Mouse (Mus musculus) forebrain, embryonic 13.5 days (tissue): ENCODE measurements at regions not wholly inside any gene's neighbourhood (a gene's known extent, or its start where the extent isn't known, plus 50 kb on each side); places are given as distances from the start of the nearest gene placed in this dataset.

Experiments
- ATAC-seq: fragments of 200-750 bp; cut with Nextera tagmentation; 2 replicates; pipeline ENCODE4 v1.8.0; 2017
- H3K27ac ChIP-seq: fragments of 300-500 bp; sonication (generic); 2 replicates; pipeline ENCODE4 v1.5.1; 2015; ENCODE audit warnings: inconsistent platforms, mild to moderate bottlenecking, moderate library complexity
- H3K27me3 ChIP-seq: fragments of 300-500 bp; sonication (generic); 2 replicates; pipeline ENCODE4 v1.6.1; 2015; ENCODE audit warnings: mild to moderate bottlenecking, inconsistent platforms
- H3K36me3 ChIP-seq: fragments of 300-500 bp; sonication (generic); 2 replicates; pipeline ENCODE4 v1.6.1; 2015; ENCODE audit warnings: mild to moderate bottlenecking, inconsistent platforms; ENCODE audit not compliant: poor library complexity, severe bottlenecking
- H3K4me1 ChIP-seq: fragments of 300-500 bp; sonication (generic); 2 replicates; pipeline ENCODE4 v1.6.1; 2015; ENCODE audit warnings: inconsistent platforms
- H3K4me2 ChIP-seq: fragments of 300-500 bp; sonication (generic); 2 replicates; pipeline ENCODE4 v1.6.1; 2015; ENCODE audit warnings: inconsistent platforms, mild to moderate bottlenecking, moderate library complexity
- H3K4me3 ChIP-seq: fragments of 300-500 bp; sonication (generic); 2 replicates; pipeline ENCODE4 v1.5.1; 2015; ENCODE audit warnings: mild to moderate bottlenecking, inconsistent platforms
- H3K9ac ChIP-seq: fragments of 300-500 bp; sonication (generic); 2 replicates; pipeline ENCODE4 v1.6.1; 2015; ENCODE audit warnings: mild to moderate bottlenecking, inconsistent platforms
- H3K9me3 ChIP-seq: fragments of 300-500 bp; sonication (generic); replicated peaks from 2 replicates; pipeline ENCODE4 v1.6.1; 2016; ENCODE audit warnings: inconsistent platforms
- WGBS: fragments of 180-500 bp; shearing (Covaris S2); methylation state at CpG from one replicate; pipeline ENCODE4 v1.1.7; 2015; 5-methylcytosine and 5-hydroxymethylcytosine counted together

DNA sequence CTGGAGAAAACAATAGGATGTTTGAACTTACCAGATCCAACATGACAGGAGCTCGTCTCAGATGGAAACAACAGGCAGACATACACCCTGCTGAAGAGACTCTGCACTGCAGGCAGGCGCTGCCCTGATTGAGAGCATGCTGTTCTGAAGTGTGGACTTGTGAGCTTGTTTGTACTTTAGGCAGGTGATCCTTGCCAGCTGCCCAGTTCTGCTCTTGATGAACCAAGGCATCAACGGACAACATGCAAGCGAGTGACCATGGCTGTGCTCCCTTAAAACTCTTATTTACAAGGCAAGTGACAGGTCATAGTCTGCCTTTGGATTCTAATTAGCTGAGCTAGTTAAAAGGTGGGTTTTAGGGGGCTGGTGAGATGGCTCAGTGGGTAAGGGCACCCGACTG, 109.3 kb downstream of the Sall1 start:
- 93% methylated on average over 5 of the region's 5 CpGs for WGBS
- Histone ChIP-seq H3K4me1 (peaks cover 9% of the 10 kb centered on the region), H3K4me2 (no peak overlapping the region), H3K4me3 (no peak overlapping the region), H3K9ac (no peak overlapping the region), H3K36me3 (no peaks in the 10 kb centered on the region), H3K9me3 (no peaks in the 10 kb centered on the region), H3K27ac (no peak overlapping the region), H3K27me3 (no peaks in the 10 kb centered on the region)
- ATAC-seq = no peak

DNA sequence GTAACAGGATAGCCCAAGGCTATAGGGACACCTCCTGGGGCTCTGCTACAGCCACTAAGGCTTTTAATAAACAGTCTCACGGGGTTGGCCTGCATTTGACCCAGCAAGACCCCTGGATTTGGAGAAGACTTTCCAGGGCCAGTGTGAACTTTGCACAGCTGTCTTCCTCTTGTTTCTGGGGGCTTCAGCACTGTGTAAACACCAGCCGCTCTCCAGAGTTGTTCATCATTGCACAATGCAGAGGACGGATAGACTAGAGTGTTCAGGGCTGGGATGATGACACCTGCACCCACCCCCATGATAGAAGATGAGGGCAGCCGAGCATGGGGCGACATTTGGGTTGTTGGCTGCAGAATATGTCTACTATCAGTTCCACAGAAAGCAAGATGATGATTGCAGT, 112.9 kb downstream of the Sall1 start:
- H3K9me3 ChIP-seq = no peaks in the 10 kb centered on the region
- no peaks in the 10 kb centered on the region for H3K36me3 ChIP-seq
- H3K9ac ChIP-seq = no peak overlapping the region
- no peak overlapping the region for H3K27ac ChIP-seq
- no peak overlapping the region for H3K4me2 ChIP-seq
- no peaks in the 10 kb centered on the region for H3K27me3 ChIP-seq
- H3K4me1 ChIP-seq = peaks cover 15% of the 10 kb centered on the region
- no peak overlapping the region for H3K4me3 ChIP-seq
- no peak for ATAC-seq
- WGBS = 88% methylated on average over 5 of the region's 5 CpGs

DNA sequence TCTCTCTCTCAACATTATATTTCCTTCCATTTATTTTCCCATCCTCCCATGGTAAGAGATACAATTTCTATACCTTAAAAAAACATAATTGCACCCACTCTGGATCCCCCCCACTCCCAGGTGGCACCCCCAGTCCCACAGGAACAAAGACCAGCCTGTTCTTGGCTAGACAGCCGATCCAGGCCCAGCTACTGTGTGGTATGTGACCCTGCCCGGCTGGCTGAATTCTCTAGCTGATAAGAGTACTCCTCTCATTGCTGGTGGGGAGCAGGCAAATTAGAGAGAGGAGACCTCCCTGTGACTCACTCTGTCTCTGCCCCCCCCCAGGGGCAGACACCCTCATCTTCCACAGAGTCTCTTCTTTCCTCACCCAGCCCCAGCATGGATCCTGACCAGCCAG, 113.6 kb downstream of the Sall1 start:
- H3K27me3 ChIP-seq = no peaks in the 10 kb centered on the region
- H3K4me1 ChIP-seq = peaks cover 15% of the 10 kb centered on the region
- no peaks in the 10 kb centered on the region for H3K36me3 ChIP-seq
- no peak for ATAC-seq
- 75% methylated on average over 2 of the region's 2 CpGs for WGBS
- H3K9ac ChIP-seq = no peak overlapping the region
- H3K4me3 ChIP-seq = no peak overlapping the region
- no peaks in the 10 kb centered on the region for H3K9me3 ChIP-seq
- no peak overlapping the region for H3K4me2 ChIP-seq
- no peak overlapping the region for H3K27ac ChIP-seq

DNA sequence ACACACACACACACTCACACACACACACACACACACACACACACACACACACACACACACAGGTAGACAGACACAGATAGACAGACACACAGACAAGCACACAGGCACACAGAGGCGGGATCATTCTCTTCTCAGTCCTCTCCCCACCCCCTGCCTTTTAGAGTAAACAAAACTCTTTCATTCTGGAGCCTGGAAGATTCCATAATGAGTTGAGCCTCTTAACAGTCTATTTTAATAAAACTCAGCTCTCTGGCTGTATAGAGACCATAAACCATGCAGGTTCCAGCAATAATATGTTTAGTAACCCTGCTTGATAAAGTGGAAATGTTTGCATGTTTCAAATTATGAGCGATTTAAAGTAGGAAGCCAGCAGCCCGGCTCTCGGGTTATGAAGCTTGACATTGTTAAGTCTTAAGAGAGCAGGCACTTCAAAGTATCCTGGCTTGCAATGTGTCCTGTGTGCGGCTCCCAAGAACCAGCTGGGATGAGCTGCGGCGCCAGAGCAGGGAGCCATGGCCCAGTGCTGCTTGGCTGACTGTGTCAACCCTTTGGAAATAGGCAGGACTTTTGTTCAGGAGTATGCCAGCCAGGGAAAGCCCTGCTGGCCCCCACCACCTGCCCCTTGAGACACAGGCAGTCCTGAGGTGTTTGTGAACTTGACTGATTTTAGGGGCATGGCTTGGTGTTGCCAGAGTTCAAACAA, 115.1 kb downstream of the Sall1 start:
- Histone ChIP-seq H3K27ac (no peak overlapping the region; the same call in 1 of the 2 replicates), H3K4me1 (peaks cover 15% of the 10 kb centered on the region), H3K4me2 (no peak overlapping the region), H3K36me3 (no peaks in the 10 kb centered on the region), H3K9me3 (no peaks in the 10 kb centered on the region), H3K4me3 (no peak overlapping the region), H3K9ac (no peak overlapping the region), H3K27me3 (no peaks in the 10 kb centered on the region)
- WGBS = 37% methylated on average over 7 of the region's 7 CpGs
- no peak for ATAC-seq

DNA sequence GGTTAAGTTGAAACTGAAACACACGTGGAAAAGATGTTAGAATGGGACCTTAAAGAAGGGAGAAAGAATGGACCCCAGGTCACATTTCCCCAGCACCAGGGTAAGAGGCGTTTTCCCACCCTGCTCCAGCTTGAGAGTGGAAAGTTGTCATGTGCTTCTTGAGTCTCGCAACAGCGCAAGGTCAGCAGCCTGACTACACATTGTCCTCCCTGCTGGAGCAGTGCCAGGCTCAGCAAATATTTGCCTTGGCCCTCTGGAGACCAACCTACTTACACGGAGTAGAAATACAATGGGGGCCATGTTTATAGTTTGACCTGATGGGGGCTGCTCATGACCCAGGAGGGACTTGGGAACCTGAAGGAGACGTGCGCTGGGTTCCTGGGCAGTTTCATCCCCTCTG, 121.1 kb downstream of the Sall1 start:
- no peaks in the 10 kb centered on the region for H3K9me3 ChIP-seq
- H3K4me3 ChIP-seq = no peak overlapping the region
- no peak overlapping the region for H3K4me2 ChIP-seq
- H3K27me3 ChIP-seq = no peaks in the 10 kb centered on the region
- no peaks in the 10 kb centered on the region for H3K36me3 ChIP-seq
- ATAC-seq = no peak
- WGBS = 72% methylated on average over 7 of the region's 7 CpGs
- H3K27ac ChIP-seq = no peak overlapping the region
- no peak overlapping the region for H3K9ac ChIP-seq
- H3K4me1 ChIP-seq = 0 out of 2 replicates have a peak, but pooled peaks cover 2% of the 10 kb centered on the region

DNA sequence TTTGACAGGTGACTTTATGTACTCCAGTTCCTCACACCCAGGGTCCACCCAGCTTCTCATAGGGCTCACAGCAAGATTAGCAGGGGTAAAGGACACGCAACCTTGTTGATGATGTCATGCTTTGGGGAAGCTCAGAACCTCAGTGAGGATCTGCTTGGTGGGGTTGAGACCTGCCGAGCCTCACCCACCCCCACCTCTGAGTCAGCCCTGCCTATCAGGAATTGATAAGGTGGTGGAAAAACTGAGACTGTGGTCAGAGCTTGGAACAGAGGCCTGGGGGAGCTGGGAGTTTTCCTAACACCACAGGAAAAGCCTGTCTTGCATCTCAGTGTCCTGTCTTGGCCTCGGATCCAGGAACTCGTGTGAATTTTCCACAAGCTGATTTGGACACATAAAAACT, 122.0 kb downstream of the Sall1 start:
- 90% methylated on average over 4 of the region's 4 CpGs for WGBS
- ATAC-seq = no peak
- Histone ChIP-seq H3K9ac (no peak overlapping the region), H3K4me2 (no peak overlapping the region), H3K36me3 (no peaks in the 10 kb centered on the region), H3K27me3 (no peaks in the 10 kb centered on the region), H3K4me1 (peaks cover 8% of the 10 kb centered on the region; the same call in 1 of the 2 replicates), H3K4me3 (no peak overlapping the region), H3K9me3 (no peaks in the 10 kb centered on the region), H3K27ac (no peak overlapping the region)

DNA sequence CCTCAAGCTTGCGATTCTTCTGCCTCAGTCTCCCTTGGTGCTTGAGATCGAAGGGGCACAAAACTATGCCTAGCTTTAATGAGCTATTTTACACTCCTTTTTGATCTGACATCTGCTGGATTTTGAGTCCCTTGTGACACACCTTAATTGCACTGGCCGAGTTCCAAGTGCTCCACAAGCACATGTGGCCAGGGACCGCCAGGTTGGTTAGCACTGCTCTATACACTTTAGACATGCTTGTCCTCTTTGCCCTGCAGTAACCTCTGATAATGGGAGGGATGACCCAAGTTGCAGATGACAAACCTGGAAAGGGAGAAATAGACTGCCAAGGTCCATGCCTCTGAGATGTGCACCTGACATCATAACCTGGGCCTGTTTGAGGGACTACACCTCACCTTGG, 124.7 kb downstream of the Sall1 start:
- Histone ChIP-seq H3K9me3 (no peaks in the 10 kb centered on the region), H3K4me1 (peaks cover 8% of the 10 kb centered on the region; the same call in 1 of the 2 replicates), H3K27ac (no peak overlapping the region), H3K27me3 (no peaks in the 10 kb centered on the region), H3K4me3 (no peak overlapping the region), H3K36me3 (no peaks in the 10 kb centered on the region), H3K4me2 (no peak overlapping the region), H3K9ac (no peak overlapping the region)
- WGBS = 68% methylated on average over 4 of the region's 4 CpGs
- no peak for ATAC-seq

DNA sequence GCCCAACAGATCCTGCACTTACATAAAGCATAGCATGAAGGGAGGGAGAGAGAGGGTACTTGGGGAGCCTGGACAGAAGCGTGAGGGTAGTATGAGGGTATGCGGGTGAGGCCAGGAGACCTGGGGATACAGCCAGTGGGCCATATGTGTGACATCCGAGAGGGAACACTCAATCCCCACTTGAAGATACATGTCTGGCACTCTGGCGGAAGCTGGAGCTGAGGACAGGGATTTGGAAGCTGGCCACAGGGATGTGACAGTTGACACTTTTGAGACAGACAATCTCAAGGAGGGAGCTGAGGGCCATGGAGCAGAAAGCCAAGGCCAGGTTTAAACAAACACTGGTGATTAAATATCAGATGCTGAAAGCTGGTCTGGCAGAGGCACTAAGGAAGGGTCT, 127.9 kb downstream of the Sall1 start:
- no peak for ATAC-seq
- no peaks in the 10 kb centered on the region for H3K27me3 ChIP-seq
- no peak overlapping the region for H3K4me2 ChIP-seq
- H3K27ac ChIP-seq = no peak overlapping the region
- 86% methylated on average over 4 of the region's 4 CpGs for WGBS
- no peaks in the 10 kb centered on the region for H3K36me3 ChIP-seq
- no peak overlapping the region for H3K4me3 ChIP-seq
- H3K4me1 ChIP-seq = peaks cover 8% of the 10 kb centered on the region; the same call in 1 of the 2 replicates
- H3K9me3 ChIP-seq = no peaks in the 10 kb centered on the region
- H3K9ac ChIP-seq = no peak overlapping the region

DNA sequence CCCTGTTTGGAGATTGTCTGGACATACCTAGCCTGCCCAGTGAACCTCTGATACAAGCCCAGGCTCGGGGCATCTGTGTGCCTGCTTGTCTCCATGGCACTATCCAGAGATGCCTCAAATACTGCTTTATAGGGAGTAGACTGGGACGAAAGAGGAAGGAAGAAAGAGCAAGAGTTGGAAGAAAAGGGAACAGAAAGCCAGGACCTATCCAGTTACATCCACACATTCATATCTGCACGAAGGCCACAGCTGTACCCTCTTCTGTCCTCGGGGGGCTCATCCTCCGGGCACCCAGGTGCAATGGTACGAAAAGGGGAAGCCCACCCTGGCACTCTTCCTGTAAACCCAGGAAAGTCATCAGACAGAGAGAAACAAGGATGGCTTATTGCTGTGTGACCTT, 129.3 kb downstream of the Sall1 start:
- no peak overlapping the region for H3K4me3 ChIP-seq
- ATAC-seq = no peak
- WGBS = 91% methylated on average over 6 of the region's 6 CpGs

DNA sequence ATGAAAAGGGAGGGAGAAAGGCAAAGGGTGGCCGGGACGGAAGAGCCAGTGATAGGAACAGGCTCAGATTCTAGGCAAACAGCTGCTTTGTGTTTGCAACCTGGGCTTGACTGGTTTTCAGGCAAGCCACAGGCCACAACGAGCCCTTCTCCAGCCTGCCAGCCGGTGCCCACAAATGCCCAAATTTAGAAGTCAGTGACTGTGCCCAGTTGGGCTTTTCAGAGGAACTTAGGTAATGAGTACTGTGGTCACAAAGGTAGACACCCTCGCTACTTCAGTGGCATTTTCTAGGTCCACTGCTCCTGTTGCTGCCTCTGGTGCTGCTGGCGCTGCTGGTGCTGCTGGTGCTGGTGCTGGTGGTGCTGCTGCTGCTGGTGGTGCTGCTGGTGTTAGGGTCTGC, 129.8 kb downstream of the Sall1 start:
- H3K4me3 ChIP-seq = no peak overlapping the region
- no peak for ATAC-seq
- WGBS = 69% methylated on average over 6 of the region's 6 CpGs
- H3K27ac ChIP-seq = no peak overlapping the region
- H3K36me3 ChIP-seq = no peaks in the 10 kb centered on the region
- no peak overlapping the region for H3K9ac ChIP-seq
- H3K4me1 ChIP-seq = peaks cover 6% of the 10 kb centered on the region; the same call in 1 of the 2 replicates
- H3K27me3 ChIP-seq = no peaks in the 10 kb centered on the region
- no peaks in the 10 kb centered on the region for H3K9me3 ChIP-seq
- H3K4me2 ChIP-seq = no peak overlapping the region

More for the DNA sequence above, 129.3 kb downstream of the Sall1 start:
- H3K4me2 ChIP-seq = no peak overlapping the region
- peaks cover 8% of the 10 kb centered on the region; the same call in 1 of the 2 replicates for H3K4me1 ChIP-seq
- no peaks in the 10 kb centered on the region for H3K9me3 ChIP-seq
- H3K27ac ChIP-seq = no peak overlapping the region
- H3K9ac ChIP-seq = no peak overlapping the region
- H3K36me3 ChIP-seq = no peaks in the 10 kb centered on the region
- H3K27me3 ChIP-seq = no peaks in the 10 kb centered on the region

DNA sequence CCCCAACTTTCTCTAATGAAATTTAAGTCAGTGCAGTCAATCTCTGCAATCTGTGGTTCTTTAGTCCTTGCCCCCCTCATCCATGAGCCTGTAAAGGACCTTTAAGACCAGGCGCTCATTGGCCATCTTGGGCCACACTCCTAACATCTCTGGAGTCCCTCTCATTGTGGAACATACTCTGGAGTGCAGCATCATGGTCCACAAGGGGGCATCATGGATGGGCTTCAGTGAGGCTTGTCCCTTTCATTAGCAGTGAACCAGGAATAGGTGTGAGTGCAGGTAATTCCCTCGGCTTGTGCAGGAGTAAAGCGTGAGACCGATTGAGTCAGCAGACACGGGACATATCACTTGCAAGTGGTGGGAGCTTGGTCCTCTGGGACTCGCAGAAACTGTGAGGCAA, 137.7 kb downstream of the Sall1 start:
- H3K9me3 ChIP-seq = no peaks in the 10 kb centered on the region
- ATAC-seq = no peak
- no peaks in the 10 kb centered on the region for H3K36me3 ChIP-seq
- H3K4me3 ChIP-seq = no peak overlapping the region
- H3K9ac ChIP-seq = no peak overlapping the region
- no peaks in the 10 kb centered on the region for H3K27me3 ChIP-seq
- WGBS = 87% methylated on average over 6 of the region's 6 CpGs
- no peak overlapping the region for H3K4me2 ChIP-seq
- H3K27ac ChIP-seq = no peak overlapping the region
- no peaks in the 10 kb centered on the region for H3K4me1 ChIP-seq

DNA sequence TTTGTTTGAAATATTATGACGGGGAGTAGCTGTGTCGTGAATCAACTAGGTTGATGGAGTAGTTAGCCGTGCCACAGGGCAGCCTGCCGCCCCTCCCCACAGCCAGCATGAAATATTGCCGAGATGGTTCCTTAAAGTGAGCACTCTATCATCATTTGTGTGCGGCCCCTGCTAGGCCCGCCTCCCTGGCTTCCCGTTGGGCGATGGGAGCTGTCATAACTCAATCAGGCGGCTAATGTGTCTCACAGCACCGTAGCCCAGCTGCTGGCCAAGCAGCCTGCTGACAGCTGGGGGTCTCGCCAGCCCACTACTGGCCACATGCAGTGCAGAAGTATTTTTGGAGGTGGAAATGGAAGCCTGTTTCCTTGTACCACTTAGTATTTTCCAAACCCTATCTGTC, 140.9 kb downstream of the Sall1 start:
- Histone ChIP-seq H3K27ac (no peak overlapping the region), H3K27me3 (no peaks in the 10 kb centered on the region), H3K4me3 (no peak overlapping the region), H3K9me3 (no peaks in the 10 kb centered on the region), H3K4me1 (no peaks in the 10 kb centered on the region), H3K36me3 (no peaks in the 10 kb centered on the region), H3K9ac (no peak overlapping the region), H3K4me2 (no peak overlapping the region)
- no peak for ATAC-seq
- WGBS = 82% methylated on average over 12 of the region's 12 CpGs

DNA sequence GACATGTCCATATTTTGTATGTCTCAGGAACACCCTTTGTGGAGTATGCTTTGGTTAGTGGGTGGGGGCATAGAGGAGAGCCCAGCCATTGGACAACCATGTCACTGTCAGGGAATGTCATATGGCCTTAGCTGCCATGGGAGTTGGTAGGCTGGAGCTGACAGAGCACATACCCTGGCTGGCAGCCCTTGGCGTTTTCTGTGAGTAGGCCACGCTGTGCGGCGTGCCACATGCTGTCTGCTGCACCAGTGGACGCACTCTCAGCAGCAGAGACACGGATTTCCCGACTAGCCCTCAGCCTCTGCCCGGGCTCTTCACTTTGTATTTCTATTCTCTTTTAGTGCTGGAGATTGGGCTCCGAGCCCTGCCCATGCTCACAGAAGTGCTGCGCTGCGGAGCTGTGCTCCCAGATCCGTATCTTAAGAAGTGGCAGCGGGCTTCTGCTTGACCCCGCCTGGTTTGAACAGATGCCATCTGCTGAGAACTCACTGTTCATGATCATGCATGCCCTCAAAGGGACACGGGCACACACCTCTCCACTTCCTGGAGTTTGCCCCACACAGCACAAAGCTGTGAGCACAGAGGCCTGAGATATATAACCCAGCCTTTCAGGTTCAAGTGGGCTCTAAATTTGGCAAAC, 160.1 kb downstream of the Sall1 start:
- Histone ChIP-seq H3K36me3 (no peaks in the 10 kb centered on the region), H3K9me3 (no peaks in the 10 kb centered on the region; the same call in 1 of the 2 replicates), H3K9ac (no peak overlapping the region), H3K4me2 (no peak overlapping the region), H3K27me3 (no peaks in the 10 kb centered on the region), H3K27ac (no peak overlapping the region), H3K4me1 (no peaks in the 10 kb centered on the region), H3K4me3 (no peak overlapping the region)
- ATAC-seq = no peak
- 87% methylated on average over 15 of the region's 15 CpGs for WGBS
